10 mouse cellular contexts compared by ENCODE assay signal in the genomic region with DNA sequence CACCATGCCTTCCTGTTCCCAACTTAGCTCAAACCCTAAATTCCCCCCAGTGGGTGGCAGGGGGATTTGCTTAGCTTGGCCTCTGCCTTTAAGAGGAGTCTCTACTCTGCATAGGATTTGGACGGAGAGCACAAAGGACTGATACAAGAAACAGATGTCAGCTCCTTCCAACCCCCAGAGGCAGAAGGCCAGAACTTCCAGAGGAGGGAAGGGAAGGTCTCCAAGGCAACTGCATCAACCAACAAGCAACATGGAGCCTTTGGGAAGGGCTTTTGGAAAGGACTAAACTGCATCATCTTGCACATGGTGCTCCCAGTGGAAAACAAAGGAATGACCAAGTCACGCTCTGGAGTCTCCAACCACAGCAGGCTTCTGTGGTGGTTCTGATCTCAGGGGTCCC.
DNase-seq lines count a peak whose midpoint lies in the region; ATAC-seq and TF ChIP-seq lines count a peak whose summit lies in the region.
"Had no signal": no experiment of that assay in that cellular context is flagged by ENCODE, and none has a peak within 500 bp of the region (broad histone marks: within the 10 kb centered on the region; RNA-seq: fewer than 3 reads in every experiment).

No protein-coding gene starts in this region.

- intact Hi-C loops in heart, adult 2 months (cut with DNase I): loop anchor here (2.0 kb wide), 1 partner anchor 17 kb away; no protein-coding TSS in a partner anchor

- H3K27ac ChIP-seq in layer of hippocampus, adult 2 months: peak overlapping the region; percentile 61
- peak overlapping the region; percentile 64 for H3K27ac ChIP-seq in heart, adult 2 months
- peak overlapping the region; percentile 86 for H3K27ac ChIP-seq in limb, embryonic 14.5 days (replicated peaks; ENCODE audit: low read depth, low read length)
- H3K27ac ChIP-seq: midbrain, embryonic 12.5 days had no signal

- H3K4me2 ChIP-seq in limb, embryonic 14.5 days (replicated peaks; ENCODE audit: low read depth, low read length, severe bottlenecking): no peak overlapping the region
- H3K4me2 ChIP-seq: midbrain, embryonic 12.5 days had no signal

- no peak for TF ChIP-seq POLR2A in heart, adult 2 months (IDR thresholded peaks at IDR 0.05; ENCODE audit: insufficient read depth, low read depth, low read length)
- TF ChIP-seq POLR2A in limb, embryonic 14.5 days (IDR thresholded peaks at IDR 0.05; ENCODE audit: borderline replicate concordance, extremely low read depth, insufficient read depth, insufficient read length): no peak

- no peaks in the 10 kb centered on the region for H3K27me3 ChIP-seq in heart, adult 2 months (ENCODE audit: control insufficient read depth, insufficient read depth, low read length)
- H3K27me3 ChIP-seq in limb, embryonic 14.5 days (ENCODE audit: control insufficient read depth, insufficient read depth, low read length): no peaks in the 10 kb centered on the region
- H3K27me3 ChIP-seq: midbrain, embryonic 12.5 days; Patski had no signal

- TF ChIP-seq EP300 in heart, adult 2 months (IDR thresholded peaks at IDR 0.05; ENCODE audit: insufficient read depth, low read depth, low read length): peak; percentile 66; the same call in 1 of the 2 replicates

- H3K9me3 ChIP-seq in limb, embryonic 14.5 days (ENCODE audit: control insufficient read depth, low read length): no peaks in the 10 kb centered on the region
- H3K9me3 ChIP-seq: midbrain, embryonic 12.5 days had no signal

- no peak for DNase-seq in layer of hippocampus, adult 2 months (ENCODE audit: low spot score in 2 of 2)
- DNase-seq in layer of hippocampus, adult 8-10 months (ENCODE audit: low spot score in 2 of 2): no peak
- peak; percentile 54 for DNase-seq in embryo, embryonic 10.5 days (ENCODE audit: low spot score)
- peak in 1 of 2 experiments; percentile 83 for DNase-seq in heart, adult 2 months
- peak; percentile 80 for DNase-seq in limb, embryonic 14.5 days (ENCODE audit: low spot score)
- DNase-seq in cerebellum, adult 8-10 months: no peak
- DNase-seq in frontal cortex, postnatal 25 days (ENCODE audit: low spot score in 2 of 2): no peak
- no peak for DNase-seq in urinary bladder, postnatal 25 days (ENCODE audit: low spot score)

- H3K79me2 ChIP-seq in heart, adult 2 months (replicated peaks; ENCODE audit: control insufficient read depth, insufficient read depth, low read length): no peaks in the 10 kb centered on the region

- peak; percentile 79 for ATAC-seq in limb, embryonic 14.5 days (ENCODE audit: low FRiP score, low read depth)
- ATAC-seq: Patski had no signal

- H3K9ac ChIP-seq in heart, adult 2 months (ENCODE audit: low read depth, low read length): no peak overlapping the region
- H3K9ac ChIP-seq in limb, embryonic 14.5 days (ENCODE audit: low read depth, low read length, severe bottlenecking): no peak overlapping the region
- H3K9ac ChIP-seq: midbrain, embryonic 12.5 days had no signal

- H3K4me1 ChIP-seq in heart, adult 2 months (ENCODE audit: control insufficient read depth, insufficient read depth, low read length): peaks cover 30% of the 10 kb centered on the region
- H3K4me1 ChIP-seq in limb, embryonic 14.5 days (ENCODE audit: control insufficient read depth, insufficient read depth, low read length): peaks cover 26% of the 10 kb centered on the region

- peaks cover 24% of the 10 kb centered on the region for H3K36me3 ChIP-seq in heart, adult 2 months (ENCODE audit: control insufficient read depth, insufficient read depth, low read length)
- H3K36me3 ChIP-seq in limb, embryonic 14.5 days (ENCODE audit: control insufficient read depth, insufficient read depth, low read length): peaks cover 18% of the 10 kb centered on the region; the same call in 1 of the 2 replicates
- H3K36me3 ChIP-seq: midbrain, embryonic 12.5 days had no signal

- 12% methylated on average over 2 of the region's 2 CpGs for WGBS in heart, adult 2 months
- 41% methylated on average over 2 of the region's 2 CpGs for WGBS in limb, embryonic 14.5 days

- H3K4me3 ChIP-seq in layer of hippocampus, adult 2 months: no peak overlapping the region
- H3K4me3 ChIP-seq in heart, adult 2 months: no peak overlapping the region
- no peak overlapping the region for H3K4me3 ChIP-seq in limb, embryonic 14.5 days (replicated peaks; ENCODE audit: low read length)
- H3K4me3 ChIP-seq: midbrain, embryonic 12.5 days had no signal

- TF ChIP-seq CTCF in layer of hippocampus, adult 2 months (conservative IDR thresholded peaks at IDR 0.05): peak; percentile 36; the same call in 1 of the 2 replicates
- peak; percentile 51 for TF ChIP-seq CTCF in heart, adult 2 months (IDR thresholded peaks at IDR 0.05)

Comparison
In these comparisons a context has a peak if more than half of its experiments do, and no peak if none do; other contexts are left out.
1. DNase-seq: peak in embryo, embryonic 10.5 days (single experiment) and limb, embryonic 14.5 days (single experiment); none in layer of hippocampus, adult 2 months (0 of 2), layer of hippocampus, adult 8-10 months (0 of 2), cerebellum, adult 8-10 months (single experiment), frontal cortex, postnatal 25 days (0 of 2) and urinary bladder, postnatal 25 days (single experiment).
2. Peak in every context shown above with its lines, with median percentiles within 50 percentile points of each other: H3K27ac ChIP-seq.